Mouse (Mus musculus) heart, adult 2 months (tissue): ENCODE results near the gene Zdhhc18. TPM values are rescaled to one million over a fixed set of nuclear protein-coding genes. Genes with fewer than 3 reads are reported as not detected.

Source experiments
- DNase-seq, 2 experiments: peaks; one replicate each; pipeline ENCODE4 v3.0.0; 2021
- H3K27ac ChIP-seq: fragments of 200-600 bp; 2 replicates; pipeline ENCODE4 v1.8.1; 2022
- H3K27me3 ChIP-seq: fragments of 200-500 bp; 2 replicates; pipeline ENCODE4 v1.6.1; 2012; ENCODE audit warnings: mild to moderate bottlenecking, low read length, inconsistent platforms, mixed read lengths; ENCODE audit not compliant: control insufficient read depth, insufficient read depth
- H3K36me3 ChIP-seq: fragments of 200-500 bp; 2 replicates; pipeline ENCODE4 v1.6.1; 2012; ENCODE audit warnings: low read length, inconsistent platforms; ENCODE audit not compliant: control insufficient read depth, insufficient read depth
- H3K4me1 ChIP-seq: fragments of 200-500 bp; 2 replicates; pipeline ENCODE4 v1.6.1; 2011; ENCODE audit warnings: low read length; ENCODE audit not compliant: control insufficient read depth, insufficient read depth
- H3K4me3 ChIP-seq: fragments of 200-600 bp; 2 replicates; pipeline ENCODE4 v1.8.1; 2022
- H3K79me2 ChIP-seq: fragments of 200-500 bp; replicated peaks from 2 replicates; pipeline ENCODE4 v1.6.1; 2012; ENCODE audit warnings: mild to moderate bottlenecking, inconsistent platforms, low read length, moderate library complexity, mixed read lengths; ENCODE audit not compliant: control insufficient read depth, insufficient read depth
- H3K9ac ChIP-seq: fragments of 200-500 bp; 2 replicates; pipeline ENCODE4 v1.6.1; 2012; ENCODE audit warnings: low read depth, mild to moderate bottlenecking, control low read depth, inconsistent platforms, low read length, mixed read lengths
- CTCF ChIP-seq: fragments of 200-600 bp; IDR thresholded peaks from 2 replicates; pipeline ENCODE4 v1.8.1; 2022; ENCODE audit warnings: antibody characterized with exemption, mild to moderate bottlenecking, moderate library complexity
- EP300 ChIP-seq: fragments of 200-500 bp; IDR thresholded peaks from 2 replicates; pipeline ENCODE4 v1.6.1; 2011; ENCODE audit warnings: low read depth, low read length, control low read depth; ENCODE audit not compliant: insufficient read depth
- POLR2A ChIP-seq: fragments of 200-500 bp; IDR thresholded peaks from 2 replicates; pipeline ENCODE4 v1.6.1; 2011; ENCODE audit warnings: mild to moderate bottlenecking, low read depth, low read length, control low read depth; ENCODE audit not compliant: insufficient read depth
- WGBS: fragments of 180-500 bp; shearing (Covaris S2); methylation state at CpG from one replicate; pipeline ENCODE4 v1.1.7; 2018; 5-methylcytosine and 5-hydroxymethylcytosine counted together
- intact Hi-C: fragments of 180-260 bp; cut with DNase I; formaldehyde crosslinking; loops from one replicate; pipeline ENCODE4 v1.15.1; 2025
- polyA plus RNA-seq: library from polyadenylated mRNA; depleted of rRNA; stranded (reverse); fragments of >200 nt; gene quantifications from 2 replicates; pipeline ENCODE4 v1.2.3, GENCODE M21; 2012
- total RNA-seq, 2 experiments: library from RNA; stranded (reverse); gene quantifications; 2 replicates each; pipeline ENCODE4 v1.2.3; 2021

The Zdhhc18 gene
- total and polyA plus RNA-seq, 3 experiments = 21.3 to 37.3 (median 27.7) TPM

DNA sequence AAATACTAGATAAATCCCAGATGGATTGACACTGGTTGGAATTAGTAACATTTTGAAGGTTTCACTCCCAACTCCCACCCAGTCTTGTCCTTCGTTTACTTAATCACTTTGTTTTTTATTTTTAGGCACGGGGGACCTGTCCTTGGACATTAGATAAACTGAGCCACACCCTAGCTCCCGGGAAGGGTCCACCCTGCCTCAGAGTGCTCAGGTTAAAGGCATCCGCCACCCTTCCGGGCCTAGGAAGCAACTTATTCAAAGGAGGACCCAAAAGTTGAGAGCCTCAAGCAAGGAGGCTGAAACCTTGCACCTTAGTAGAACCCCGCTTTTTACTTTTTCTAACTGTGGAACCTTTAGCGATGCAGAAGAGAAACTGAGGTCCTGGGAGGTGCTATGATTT is 50.8 kb downstream of the Zdhhc18 start:
- Histone ChIP-seq H3K4me3 (peak overlapping the region; percentile 69), H3K36me3 (no peaks in the 10 kb centered on the region), H3K27me3 (no peaks in the 10 kb centered on the region), H3K79me2 (no peaks in the 10 kb centered on the region), H3K9ac (peak overlapping the region; percentile 61), H3K4me1 (0 out of 2 replicates have a peak, but pooled peaks cover 1% of the 10 kb centered on the region), H3K27ac (peak overlapping the region; percentile 60)
- 18% methylated on average over 7 of the region's 7 CpGs for WGBS
- no peak for DNase-seq
- TF ChIP-seq POLR2A = no peak
- no peak for TF ChIP-seq EP300
- TF ChIP-seq CTCF = no peak
- intact Hi-C loops = loop anchor here (5.0 kb wide), 1 partner anchor 33 kb away; no protein-coding TSS in a partner anchor

- H3K4me1 ChIP-seq = 0 out of 2 replicates have a peak, but pooled peaks cover 1% of the 10 kb centered on the region
- H3K36me3 ChIP-seq = no peaks in the 10 kb centered on the region
- intact Hi-C loops = loop anchor here (5.0 kb wide), 1 partner anchor 34 kb away; no protein-coding TSS in a partner anchor
- H3K9ac ChIP-seq = no peak overlapping the region
- no peaks in the 10 kb centered on the region for H3K79me2 ChIP-seq
- no peak for DNase-seq
- no peaks in the 10 kb centered on the region for H3K27me3 ChIP-seq
- 53% methylated on average over 4 of the region's 4 CpGs for WGBS
- TF ChIP-seq POLR2A = no peak
- no peak for TF ChIP-seq CTCF
- TF ChIP-seq EP300 = no peak
- H3K27ac ChIP-seq = no peak overlapping the region
- no peak overlapping the region for H3K4me3 ChIP-seq
These were observed 51.3 kb downstream of the Zdhhc18 start for GRCm38 (mm10) chr4:133598616-133599015.

GRCm38 (mm10) chr4:133596084-133596483 is 53.9 kb downstream of the Zdhhc18 start:
- Histone ChIP-seq H3K27me3 (no peaks in the 10 kb centered on the region), H3K9ac (no peak overlapping the region), H3K79me2 (no peaks in the 10 kb centered on the region), H3K36me3 (no peaks in the 10 kb centered on the region), H3K4me1 (no peaks in the 10 kb centered on the region; the same call in 1 of the 2 replicates), H3K27ac (no peak overlapping the region), H3K4me3 (no peak overlapping the region)
- DNase-seq = no peak
- TF ChIP-seq CTCF (no peak), EP300 (no peak), POLR2A (no peak)
- intact Hi-C loops = loop anchor here (5.0 kb wide), 1 partner anchor 36 kb away; no protein-coding TSS in a partner anchor
- WGBS = 82% methylated on average over 6 of the region's 6 CpGs

DNA sequence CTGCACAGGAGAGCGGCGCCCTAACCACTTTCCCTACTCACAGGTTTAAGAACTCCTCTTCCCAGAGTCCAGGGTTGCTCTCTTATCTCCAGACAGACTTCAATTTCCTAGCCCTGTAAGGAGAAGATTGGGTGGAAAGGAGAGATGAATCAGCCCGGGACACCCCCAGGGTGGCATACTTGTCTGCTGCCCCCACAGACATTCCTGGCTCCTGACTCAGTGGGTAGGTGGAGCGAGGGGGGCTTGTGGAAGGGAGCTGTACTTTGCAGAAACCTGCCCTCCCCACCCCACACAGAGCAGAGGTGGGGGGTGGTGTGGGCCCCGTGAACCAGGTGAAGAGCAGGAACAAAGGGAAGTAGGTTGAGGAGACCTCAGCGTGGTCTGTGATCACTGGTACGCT is 54.4 kb downstream of the Zdhhc18 start:
- TF ChIP-seq CTCF = no peak
- TF ChIP-seq POLR2A = no peak
- TF ChIP-seq EP300 = no peak
- Histone ChIP-seq H3K36me3 (no peaks in the 10 kb centered on the region), H3K4me1 (no peaks in the 10 kb centered on the region; the same call in 1 of the 2 replicates), H3K79me2 (no peaks in the 10 kb centered on the region), H3K4me3 (no peak overlapping the region), H3K27ac (no peak overlapping the region), H3K27me3 (no peaks in the 10 kb centered on the region), H3K9ac (no peak overlapping the region)
- 68% methylated on average over 7 of the region's 7 CpGs for WGBS
- intact Hi-C loops = loop anchor here (5.0 kb wide), 1 partner anchor 37 kb away; no protein-coding TSS in a partner anchor
- DNase-seq = no peak

DNA sequence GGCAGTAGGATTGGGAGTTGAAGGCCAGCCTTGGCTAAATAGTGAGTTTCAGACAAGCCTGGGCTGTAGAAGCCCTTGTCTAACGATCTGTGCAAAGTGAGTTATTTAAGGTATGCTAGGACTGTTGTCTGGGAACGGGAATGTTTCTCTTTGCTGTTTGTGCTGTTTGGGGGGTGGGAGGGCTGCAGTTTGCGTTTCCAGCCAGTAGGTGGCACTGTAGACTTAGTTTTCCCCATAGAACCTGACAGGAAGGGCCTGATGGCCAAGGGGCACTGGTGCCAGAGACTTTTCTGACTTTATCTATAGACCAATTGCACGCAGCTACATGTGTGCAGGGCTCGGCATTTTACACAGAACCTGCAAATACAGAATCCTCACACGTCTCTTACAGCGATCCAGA is 57.4 kb downstream of the Zdhhc18 start:
- Histone ChIP-seq H3K4me3 (no peak overlapping the region), H3K79me2 (no peaks in the 10 kb centered on the region), H3K27me3 (no peaks in the 10 kb centered on the region), H3K27ac (no peak overlapping the region), H3K36me3 (no peaks in the 10 kb centered on the region), H3K4me1 (no peaks in the 10 kb centered on the region; the same call in 1 of the 2 replicates), H3K9ac (no peak overlapping the region)
- intact Hi-C loops = loop anchor here (1.0 kb wide), 2 partner anchors 17 to 237 kb away; no protein-coding TSS in a partner anchor
- TF ChIP-seq EP300 (peak; percentile 98), CTCF (peak; percentile 94), POLR2A (no peak)
- WGBS = 22% methylated on average over 7 of the region's 7 CpGs
- DNase-seq = peak; percentile 66 to 83

- H3K9ac ChIP-seq = peak within 1 kb of the TSS; percentile 79
- intact Hi-C loops = no loop called here
- WGBS = under 1% methylated on average over 65 of the region's 65 CpGs
- H3K36me3 ChIP-seq = no peaks in the 10 kb centered on the region
- peak within 1 kb of the TSS; percentile 86 for H3K4me3 ChIP-seq
- H3K4me1 ChIP-seq = peaks cover 3% of the 10 kb centered on the region
- H3K27me3 ChIP-seq = no peaks in the 10 kb centered on the region
- peaks cover 3% of the 10 kb centered on the region for H3K79me2 ChIP-seq
- TF ChIP-seq POLR2A = peak; percentile 93
- no peak for TF ChIP-seq CTCF
- peak; percentile 71 for TF ChIP-seq EP300
- H3K27ac ChIP-seq = peak within 1 kb of the TSS; percentile 76
- peak; percentile 84 to 87 for DNase-seq
These were observed 65.6 kb downstream of the Zdhhc18 start, which contains the start of gene Gpn2 for GRCm38 (mm10) chr4:133584059-133584951. Gene Gpn2, plus strand, starts transcription at chr4:133584362.
